Mouse (Mus musculus) erythroblast, adult 5-6 weeks (primary cell): ENCODE results near the gene B4galnt2. TPM values are rescaled to one million over a fixed set of nuclear protein-coding genes. Genes with fewer than 3 reads are reported as not detected.

Experiments used
- ATAC-seq: replicated peaks from 2 replicates; pipeline ENCODE4 v1.8.0; 2016; ENCODE audit warnings: moderate number of reproducible peaks, mild to moderate bottlenecking, moderate TSS enrichment, inconsistent platforms; ENCODE audit not compliant: poor library complexity, low FRiP score, severe bottlenecking
- total RNA-seq, 2 experiments: library from RNA; stranded (forward) in 1 of 2; stranded (reverse) in 1 of 2; fragments of 150-400 nt in 1 of 2; fragments of 200-764, 138-1000 nt in 1 of 2; gene quantifications; 2 replicates each; pipeline versions ENCODE4 v1.2.3 to v1.2.4; 2015 to 2017; ENCODE audit warnings: low replicate concordance in 2 of 2

Gene B4galnt2
- total RNA-seq, 2 experiments from 2014 or later = not detected

- ATAC-seq = no peak
These were observed 71.2 kb downstream of the B4galnt2 start for GRCm38 (mm10) chr11:95843421-95843950.

GRCm38 (mm10) chr11:95842953-95843352 is 71.7 kb downstream of the B4galnt2 start:
- no peak for ATAC-seq

GRCm38 (mm10) chr11:95842074-95842681 is 72.5 kb downstream of the B4galnt2 start, which contains the start of gene Abi3:
Abi3 (minus strand) TSS chr11:95842476.
- ATAC-seq = peak; percentile 57

- 0 out of 2 replicates have a peak, but pooled peaks have one; percentile 7 for ATAC-seq
These were observed 73.2 kb downstream of the B4galnt2 start for GRCm38 (mm10) chr11:95841498-95841830.

GRCm38 (mm10) chr11:95840694-95841497 is 73.8 kb downstream of the B4galnt2 start:
- no peak for ATAC-seq

DNA sequence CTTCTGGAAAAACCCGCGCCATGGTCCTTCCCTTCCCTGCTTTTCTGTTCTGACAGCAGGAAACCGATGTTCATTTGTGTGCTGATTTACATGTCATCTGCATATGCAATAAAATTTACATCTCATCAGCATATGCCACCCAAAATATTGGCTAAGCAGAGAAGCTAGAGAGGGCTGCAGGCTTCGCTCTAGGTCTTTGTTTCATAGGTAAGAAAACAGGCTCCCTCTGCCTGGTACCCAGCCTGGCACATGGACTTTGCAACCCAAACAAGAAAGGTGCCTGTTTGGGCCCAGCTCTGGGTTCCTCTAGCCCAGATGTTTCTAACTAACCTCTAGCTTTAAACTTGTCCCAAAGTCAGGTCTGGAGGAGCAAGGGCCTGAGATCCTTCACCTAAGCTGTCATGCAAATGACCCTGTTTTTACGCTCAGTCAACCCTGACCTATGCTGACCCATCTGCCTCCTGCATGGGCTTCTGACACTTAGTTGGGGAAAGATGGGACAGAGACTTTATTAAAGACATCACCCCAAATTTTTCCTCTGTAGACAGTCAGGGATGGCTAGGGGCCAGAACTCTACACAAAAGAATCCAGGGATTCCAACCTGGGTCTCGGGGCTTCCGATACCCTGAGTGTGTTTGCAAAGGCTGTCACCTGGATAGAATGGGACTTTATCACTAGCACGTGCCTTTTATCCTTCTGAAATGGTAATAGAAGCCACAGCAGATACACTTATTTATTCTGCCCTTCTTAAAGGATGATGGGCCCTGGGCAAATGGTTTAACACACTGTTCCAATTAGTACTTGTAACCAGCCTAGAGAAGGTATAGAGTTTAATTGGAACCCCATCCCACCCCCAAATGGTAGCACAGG is 75.5 kb downstream of the B4galnt2 start:
- no peak for ATAC-seq

DNA sequence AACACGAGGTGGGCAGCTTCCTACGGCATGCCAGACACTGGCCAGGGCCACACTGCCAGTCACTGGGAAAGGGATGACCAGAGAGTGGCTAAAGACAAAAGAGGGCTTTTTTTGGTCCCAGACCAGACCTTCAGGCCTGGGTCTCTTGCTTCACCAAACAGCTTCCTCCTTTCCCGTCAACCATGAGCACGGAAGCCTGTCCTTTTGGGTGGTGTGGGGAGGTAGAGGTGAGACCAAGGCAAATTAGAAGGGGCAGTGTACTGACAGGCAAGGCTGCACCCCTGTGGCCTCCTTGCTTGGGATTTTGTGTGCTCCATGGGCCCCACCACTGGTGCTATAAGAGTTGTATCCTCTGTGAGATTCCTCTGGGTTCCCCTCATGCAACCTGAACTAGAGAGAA is 76.1 kb downstream of the B4galnt2 start:
- ATAC-seq = no peak

DNA sequence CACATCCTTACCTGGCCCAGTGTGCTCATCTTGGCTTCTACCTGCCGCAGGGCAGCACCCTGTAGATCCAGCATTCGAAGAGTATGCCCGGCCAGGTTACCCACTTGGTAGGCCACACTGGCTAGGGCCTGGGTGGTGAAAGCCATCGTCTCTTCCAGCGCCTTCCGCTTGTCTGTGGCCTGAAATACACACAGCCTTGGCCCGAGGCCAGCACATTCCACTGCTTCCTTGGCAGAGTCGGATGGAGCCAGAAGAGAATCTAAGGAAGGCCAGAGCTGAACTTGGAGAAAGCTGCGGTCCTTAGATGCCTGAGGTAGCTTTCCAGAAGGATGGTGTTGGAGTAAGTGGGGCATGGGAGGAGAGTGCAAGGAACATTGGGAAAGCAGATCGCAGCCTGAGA is 77.6 kb downstream of the B4galnt2 start, which contains the start of gene Gngt2:
TSS of gene Gngt2 (plus strand) at position 158 of the 400 bp plus-strand sequence.
- no peak for ATAC-seq

GRCm38 (mm10) chr11:95836433-95836832 is 78.3 kb downstream of the B4galnt2 start:
- no peak for ATAC-seq

- no peak for ATAC-seq
These were observed 78.9 kb downstream of the B4galnt2 start for GRCm38 (mm10) chr11:95835832-95836231.

GRCm38 (mm10) chr11:95834742-95835710 is 79.7 kb downstream of the B4galnt2 start:
- no peak for ATAC-seq

DNA sequence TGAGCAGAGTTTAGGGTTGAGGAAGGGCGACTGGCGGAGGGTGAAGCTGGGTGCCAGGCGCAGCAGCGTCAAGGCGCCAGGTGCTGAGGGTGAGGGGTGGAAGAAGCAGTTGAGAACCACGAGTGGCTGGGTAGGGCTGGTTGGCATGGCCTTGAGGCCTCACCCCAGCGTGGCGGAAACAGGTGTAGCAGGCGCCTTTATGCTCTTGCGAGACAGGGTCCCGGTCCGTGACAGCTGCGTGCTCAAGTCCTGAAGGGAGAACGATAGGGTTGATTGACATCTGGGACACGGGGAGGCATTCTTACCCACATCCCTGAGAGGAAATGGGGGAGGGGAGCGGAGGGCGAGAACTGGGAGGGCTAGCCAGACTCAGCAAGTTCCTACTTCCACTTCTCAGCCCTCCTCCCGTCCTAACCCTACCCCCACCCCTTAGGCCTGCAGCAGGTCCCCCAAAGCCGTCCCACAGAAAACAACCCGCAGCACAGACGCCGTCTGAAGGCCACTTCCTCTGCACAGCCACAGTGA is 80.5 kb downstream of the B4galnt2 start:
- no peak for ATAC-seq

DNA sequence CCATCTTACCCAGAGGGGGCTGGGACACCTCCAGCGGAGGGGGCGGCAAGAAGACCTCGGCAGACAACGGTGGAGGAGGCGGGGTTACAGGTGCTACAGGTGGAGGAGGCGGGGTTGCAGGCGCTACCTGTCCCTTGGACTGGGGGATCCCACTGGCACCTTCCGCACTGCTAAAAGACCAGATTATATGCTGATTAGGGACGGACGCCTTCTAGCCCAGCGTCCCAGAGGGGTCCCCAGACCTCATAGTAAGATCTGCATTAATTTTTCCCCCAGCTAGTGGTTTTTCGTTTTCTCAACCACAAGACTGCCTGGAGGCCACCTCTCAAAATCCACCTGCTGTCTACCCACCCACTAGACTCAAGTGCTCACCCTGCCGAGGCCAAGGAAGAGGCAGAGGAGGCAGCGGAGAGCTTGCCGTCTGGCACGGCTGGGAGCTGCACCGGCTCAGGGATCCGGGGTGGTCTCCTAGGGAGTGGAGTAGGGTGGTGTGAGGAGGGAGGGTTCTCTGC is 81.0 kb downstream of the B4galnt2 start:
- ATAC-seq = peak; percentile 8; the same call in 1 of the 2 replicates

GRCm38 (mm10) chr11:95833006-95833570 is 81.6 kb downstream of the B4galnt2 start:
- no peak for ATAC-seq

DNA sequence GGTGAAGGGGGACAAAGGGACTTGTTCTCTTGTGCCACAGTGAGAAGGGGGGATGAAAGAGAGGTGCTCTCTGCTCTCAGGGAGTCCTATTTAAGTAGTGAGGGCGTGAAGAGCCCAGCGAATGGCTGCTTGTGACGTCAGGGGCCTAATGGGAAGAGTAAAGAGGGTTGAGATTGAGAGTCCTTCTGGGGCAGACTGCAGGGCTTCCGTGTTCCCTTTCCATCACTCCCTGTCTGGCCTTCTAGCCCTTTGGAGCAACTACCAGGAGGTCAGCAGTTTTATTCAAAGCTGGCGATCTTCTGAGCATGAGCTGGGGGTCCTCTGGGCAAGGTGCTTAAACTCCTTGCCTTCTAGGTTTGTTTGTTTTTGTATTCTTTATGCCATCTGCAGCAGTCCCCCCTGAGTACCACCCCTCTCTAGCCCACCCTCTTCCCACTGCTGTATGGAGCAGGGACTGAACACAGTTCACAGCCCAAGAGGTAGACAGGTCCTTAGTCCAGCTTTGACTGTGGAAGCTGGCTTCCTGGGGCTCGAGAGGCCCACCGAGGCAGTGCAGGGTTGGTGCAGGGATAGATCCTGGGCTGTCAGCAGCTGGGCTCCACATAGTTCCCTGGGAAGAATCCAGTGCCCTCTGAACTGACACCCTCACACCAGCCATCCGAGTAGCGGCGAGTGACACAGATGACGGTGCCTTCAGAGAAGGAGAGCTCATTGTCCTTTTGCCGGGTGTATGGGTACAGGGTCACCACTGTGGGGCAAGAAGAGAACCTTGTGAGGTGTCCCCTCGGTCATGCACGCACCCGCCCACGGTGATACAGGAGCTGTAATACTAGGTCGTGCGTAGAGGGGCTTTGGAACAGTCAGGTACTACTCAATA is 82.3 kb downstream of the B4galnt2 start:
- ATAC-seq = no peak

- no peak for ATAC-seq
These were observed 83.0 kb downstream of the B4galnt2 start for GRCm38 (mm10) chr11:95831641-95832040.

- no peak for ATAC-seq
These were observed 83.4 kb downstream of the B4galnt2 start for GRCm38 (mm10) chr11:95831276-95831619.
